Mouse (Mus musculus) cerebellum, postnatal 14 days (tissue): ENCODE data around the gene Ttc30a1.

Experiments
- DNase-seq, 2 experiments: peaks; one replicate each; pipeline ENCODE4 v3.0.0; 2021; ENCODE audit warnings: mixed read lengths in 2 of 2

The Ttc30a1 gene

DNA sequence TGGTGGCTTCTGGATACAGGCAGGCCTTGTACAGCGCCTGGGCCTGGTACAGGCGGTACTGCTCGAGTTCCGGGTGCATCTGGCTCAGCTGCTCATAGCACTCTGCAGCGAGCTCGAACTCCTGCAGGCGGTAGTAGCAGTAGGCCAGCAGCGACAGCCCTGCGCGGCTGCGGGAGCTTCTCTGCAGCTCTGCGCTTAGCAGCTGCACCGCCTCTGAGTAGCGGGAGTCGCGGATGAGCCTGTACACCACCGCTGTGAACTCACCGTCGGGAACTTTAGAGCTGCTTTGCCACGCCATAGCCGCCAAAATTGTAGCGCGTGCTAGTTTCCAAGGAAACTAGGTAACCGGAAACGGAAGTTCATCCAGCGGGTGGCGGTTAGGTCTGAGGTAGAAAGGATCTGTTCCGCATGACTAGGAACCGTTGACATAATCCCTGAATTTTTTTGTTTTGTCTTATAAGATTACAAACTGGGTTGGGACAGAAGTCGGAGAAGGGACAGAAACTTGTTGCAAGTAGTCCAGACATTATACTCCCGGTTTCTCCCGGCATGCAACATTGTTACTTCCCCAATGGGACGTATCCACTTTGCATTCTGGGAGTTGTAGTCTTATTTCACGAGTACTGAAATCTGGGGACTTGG lies at the start of gene Ttc30a1:
TSS of gene Ttc30a1 (minus strand) at position 528 of the 642 bp plus-strand sequence.
- DNase-seq, result peak; percentile 85 to 86

DNA sequence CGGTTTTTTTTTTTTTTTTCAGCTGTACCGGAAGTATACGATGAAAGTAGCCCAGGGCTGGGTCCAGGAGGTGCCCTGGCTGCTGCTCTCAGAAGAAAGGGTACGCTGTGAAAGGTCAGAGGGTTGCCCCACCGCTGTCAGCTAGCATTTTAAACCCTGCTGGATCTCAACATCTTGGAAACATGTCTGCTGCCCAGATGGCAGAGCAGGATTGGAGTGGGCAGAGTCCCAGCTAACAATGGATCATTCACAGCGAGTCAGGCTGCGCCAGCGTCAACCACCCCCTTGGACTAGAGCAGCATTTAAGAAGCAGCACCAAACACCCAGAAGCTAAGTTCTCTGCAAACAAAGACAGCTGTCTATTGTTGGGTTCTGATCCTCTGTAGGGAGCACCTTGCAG lies 48.3 kb upstream of the Ttc30a1 start:
- peak; percentile 74 to 76 for DNase-seq

DNA sequence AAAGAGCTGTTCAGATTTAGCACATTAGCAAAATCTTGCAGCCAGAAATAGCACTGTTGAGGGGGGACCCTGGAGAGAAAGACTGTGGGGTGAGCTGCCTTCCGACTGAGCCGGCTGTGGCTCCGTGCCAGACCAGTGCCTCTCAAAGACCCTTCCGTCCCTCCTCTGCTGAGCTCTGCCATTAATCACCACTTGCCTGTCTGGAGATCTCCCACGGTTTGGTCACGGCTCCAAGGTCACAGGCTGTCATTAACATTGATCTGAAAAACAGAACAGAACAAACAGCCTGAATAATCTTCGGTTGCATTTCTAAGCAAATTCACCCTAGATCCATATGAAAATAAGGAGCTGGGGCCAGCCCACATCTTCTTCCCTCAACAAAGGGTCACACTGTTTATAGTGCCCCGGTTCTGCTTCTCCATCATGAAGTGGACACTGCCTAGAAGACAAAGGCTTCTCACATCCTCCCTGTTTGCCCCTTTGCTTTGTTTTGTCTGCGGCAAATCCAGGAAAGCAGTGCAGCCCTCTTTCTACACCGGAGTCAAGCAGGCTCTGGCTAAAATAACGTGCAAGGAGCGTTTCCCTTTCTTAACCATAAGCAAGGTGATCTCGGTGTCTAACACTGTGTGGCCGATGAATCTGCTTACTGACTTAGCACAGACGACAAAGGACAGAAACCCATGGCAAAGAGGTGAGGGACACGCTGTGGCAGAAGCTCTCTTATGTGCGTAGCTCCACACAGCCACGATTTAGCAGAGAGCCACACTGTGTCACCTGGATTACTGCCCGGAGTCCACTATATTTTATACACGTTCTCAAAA lies 47.5 kb upstream of the Ttc30a1 start:
- peak; percentile 70 to 77 for DNase-seq

DNA sequence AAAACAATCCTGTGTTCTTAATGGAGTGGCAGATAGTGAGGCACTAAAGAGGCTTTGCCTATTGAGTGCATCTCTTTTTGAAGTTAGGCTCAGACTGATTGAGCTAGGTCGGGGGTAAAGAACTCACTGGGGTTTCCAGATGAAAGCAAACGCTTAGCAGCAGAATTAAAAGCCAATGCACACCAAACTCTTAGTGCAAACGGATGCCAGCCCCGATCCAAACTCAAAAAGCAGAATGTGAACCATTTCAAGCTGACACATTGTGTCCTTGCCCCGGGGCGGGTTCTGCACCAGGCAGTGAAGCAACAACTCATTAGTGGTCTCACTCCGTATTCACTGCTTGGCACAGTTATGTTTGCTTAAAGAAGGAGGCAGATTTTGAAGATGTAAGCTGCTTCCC lies 35.1 kb upstream of the Ttc30a1 start:
- peak in 1 of 2 experiments; percentile 24 for DNase-seq

DNA sequence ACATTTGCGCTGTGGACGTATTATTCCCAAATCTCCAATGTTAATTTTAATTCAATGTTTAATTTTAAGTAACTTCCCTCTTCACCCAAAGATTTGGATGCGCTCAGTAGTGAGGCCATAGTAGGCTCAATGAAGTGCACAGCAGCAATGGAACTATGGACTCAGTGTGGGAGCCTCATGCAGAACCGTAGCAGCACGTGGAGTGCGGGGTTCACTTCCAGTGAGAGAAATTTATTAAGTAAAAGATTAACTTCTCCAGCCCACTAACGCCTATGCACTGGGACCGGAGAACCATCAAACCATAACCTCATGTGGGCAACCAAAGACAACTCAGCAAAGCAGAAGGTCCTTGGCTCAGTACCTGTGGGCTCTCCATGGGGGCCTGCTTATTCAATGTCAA lies 34.4 kb upstream of the Ttc30a1 start:
- DNase-seq, result no peak

DNA sequence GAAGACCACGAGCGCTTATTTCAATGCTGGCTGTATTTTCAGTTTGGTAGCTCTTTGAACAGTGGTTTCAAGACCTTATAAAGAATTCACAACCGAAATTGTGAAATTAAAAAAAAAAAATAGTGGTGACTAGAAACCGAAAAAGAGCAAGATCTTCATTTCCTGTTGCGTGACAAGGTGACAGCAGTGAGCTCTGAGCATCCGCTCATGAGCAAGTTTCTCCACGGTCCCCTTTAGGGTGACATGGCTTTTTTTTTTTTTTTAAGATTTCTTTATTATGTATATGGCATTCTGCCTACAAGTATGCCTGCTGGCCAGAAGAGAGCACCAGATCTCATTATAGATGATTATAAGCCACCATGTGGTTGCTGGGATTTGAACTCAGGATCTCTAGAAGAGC lies 33.7 kb upstream of the Ttc30a1 start:
- DNase-seq, result no peak

DNA sequence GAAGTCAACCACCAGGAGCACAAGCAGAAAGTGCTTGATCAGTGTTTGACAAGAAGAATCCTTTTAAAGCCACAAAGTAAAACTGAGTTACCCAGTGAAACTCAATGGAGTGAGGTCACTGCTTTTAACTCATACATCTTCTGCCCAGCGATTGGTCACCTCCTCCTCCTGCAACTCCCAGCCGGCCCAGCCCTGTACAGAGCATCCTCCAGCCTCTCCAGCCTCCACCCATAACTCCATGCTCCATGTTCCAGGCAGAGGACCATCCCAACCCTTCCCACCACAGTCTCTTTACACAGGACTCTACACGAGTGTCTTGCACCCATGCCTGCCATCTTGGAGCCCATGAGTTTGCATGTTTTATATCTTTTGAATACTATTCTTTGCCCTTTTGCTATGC lies 32.9 kb upstream of the Ttc30a1 start:
- no peak for DNase-seq

DNA sequence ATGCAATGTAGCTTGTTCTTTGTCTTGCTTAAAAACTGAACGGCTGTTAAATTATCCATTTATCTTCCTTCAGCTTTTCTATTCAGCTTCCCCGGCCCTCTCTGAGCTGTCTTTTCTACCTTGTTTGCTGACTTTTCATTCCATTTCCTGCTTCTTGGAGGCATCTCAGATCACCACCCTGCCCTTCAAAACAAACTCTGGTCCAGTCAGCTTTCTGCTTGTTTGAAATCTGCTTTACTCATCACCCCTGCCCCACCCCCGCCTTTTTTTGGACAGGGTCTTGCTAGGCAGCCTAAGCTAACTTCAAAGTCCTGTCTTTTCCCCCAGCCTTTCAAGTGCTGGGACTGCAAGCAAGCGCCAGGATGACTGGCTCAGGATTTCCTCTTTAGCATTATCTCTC lies 24.4 kb upstream of the Ttc30a1 start:
- no peak for DNase-seq

DNA sequence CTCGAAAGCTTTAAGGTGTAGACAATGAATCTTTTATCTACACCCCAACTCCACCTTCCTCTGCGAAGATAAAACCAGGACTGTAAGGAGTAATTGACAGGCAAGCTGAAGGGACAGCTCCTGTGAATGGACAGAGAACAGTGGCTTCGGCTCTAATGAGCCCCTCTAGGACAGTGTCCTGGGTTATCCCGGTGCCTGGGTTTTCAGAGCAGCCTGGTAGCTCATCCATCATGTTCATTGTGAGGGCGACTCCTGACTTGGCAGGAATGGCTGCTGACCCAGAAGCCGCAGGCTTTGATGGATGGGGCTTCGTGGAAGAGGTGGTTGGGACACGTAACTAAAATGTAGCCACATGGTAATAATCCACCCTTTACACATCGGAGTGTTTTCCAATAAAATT lies 21.1 kb upstream of the Ttc30a1 start:
- no peak for DNase-seq

DNA sequence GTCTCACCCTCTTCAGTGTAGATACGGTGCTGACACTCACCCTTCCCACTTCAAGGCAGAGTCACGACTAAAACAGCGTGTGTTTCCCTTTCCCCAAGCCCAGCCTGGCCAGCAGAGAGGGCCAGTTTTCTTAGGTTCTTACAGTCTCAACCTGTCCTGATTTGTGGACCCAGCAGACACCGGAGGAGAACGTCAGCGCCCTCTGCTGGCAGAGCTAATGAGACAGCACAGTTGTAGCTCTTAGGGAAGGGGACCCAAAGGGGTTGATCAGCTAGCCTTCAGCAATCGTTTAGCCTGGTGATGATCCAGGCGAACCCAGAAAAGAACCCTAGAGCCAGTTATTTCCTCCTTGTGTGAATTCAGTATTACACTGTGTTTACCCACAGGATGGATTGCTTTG lies 19.6 kb upstream of the Ttc30a1 start:
- peak; percentile 72 to 76 for DNase-seq

DNA sequence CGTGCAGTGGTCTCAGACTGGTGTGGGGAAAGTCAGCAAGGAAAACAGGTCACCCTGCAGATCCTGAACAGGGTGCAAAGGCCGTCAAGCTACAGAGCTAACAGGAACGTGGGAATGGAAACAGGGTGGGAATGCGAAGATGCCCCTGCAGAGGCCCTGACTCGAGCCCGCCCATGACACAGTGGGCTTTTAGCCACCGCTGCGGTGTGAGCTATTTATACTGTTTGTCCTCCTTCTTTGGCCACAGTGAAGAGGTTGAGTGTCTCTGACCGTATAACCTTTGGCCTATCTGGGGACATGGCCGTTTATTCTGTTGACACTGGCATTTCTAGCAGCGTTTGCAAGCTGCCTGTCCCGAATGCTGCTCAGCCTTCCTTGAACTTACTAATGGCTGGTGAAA lies 17.9 kb upstream of the Ttc30a1 start:
- peak in 1 of 2 experiments; percentile 23 for DNase-seq

DNA sequence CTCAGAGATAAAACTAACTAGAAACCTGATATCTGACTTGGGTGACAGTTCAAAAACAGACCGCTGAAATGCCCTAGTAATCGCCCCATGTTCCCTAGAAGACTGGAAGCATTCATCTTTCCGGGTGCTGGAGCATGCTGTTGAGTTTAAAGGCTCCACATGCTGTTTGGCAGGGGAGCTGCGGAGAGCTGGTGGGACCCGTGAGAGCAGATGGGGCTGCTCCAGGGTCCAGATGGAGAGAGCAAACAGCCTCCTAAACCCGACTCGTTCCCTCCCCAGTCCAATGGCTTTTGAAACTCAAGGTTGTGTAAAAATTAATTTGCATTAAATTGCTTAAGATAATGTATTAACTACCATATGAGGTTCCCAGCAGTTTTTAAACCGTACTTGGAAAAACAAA lies 16.9 kb upstream of the Ttc30a1 start:
- DNase-seq, result peak; percentile 75 to 79

DNA sequence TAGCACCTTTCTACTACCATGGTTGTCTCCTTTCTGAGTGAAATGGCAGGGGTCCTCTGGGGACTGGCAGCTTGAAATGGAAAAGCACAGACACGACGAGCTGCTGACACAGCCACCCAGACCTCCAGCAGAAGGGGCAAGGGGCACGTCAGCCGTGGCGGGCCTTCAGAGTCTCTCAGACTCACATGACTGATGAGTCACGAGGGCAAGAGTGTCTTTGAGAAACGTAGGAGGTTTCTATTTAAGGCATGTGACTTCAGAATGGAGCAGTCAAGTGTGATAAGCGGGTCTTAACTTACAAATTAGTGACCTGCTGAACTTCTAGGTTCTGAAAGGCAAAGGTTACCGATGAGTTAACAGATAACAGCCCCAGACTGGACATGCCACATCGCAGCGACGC lies 16.0 kb upstream of the Ttc30a1 start:
- no peak for DNase-seq

DNA sequence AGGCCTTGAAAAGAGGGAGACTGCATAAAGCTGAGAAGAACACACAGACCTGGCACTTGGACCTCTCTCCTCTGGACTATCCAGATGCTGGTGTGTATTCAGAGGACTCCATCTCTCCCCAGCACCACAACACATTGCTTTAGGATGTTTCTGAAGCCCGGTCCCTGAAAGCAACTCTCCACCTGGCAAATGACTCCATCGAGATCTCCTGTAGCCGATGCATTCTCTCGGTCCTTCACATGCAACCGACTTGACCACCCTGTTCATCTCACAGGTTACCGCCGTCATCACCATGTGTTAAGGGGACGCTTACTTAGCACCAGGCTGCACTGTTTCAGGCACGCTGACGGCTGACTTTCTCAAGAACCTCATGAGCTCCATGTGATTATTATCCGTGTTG lies 13.1 kb upstream of the Ttc30a1 start:
- DNase-seq, result no peak

DNA sequence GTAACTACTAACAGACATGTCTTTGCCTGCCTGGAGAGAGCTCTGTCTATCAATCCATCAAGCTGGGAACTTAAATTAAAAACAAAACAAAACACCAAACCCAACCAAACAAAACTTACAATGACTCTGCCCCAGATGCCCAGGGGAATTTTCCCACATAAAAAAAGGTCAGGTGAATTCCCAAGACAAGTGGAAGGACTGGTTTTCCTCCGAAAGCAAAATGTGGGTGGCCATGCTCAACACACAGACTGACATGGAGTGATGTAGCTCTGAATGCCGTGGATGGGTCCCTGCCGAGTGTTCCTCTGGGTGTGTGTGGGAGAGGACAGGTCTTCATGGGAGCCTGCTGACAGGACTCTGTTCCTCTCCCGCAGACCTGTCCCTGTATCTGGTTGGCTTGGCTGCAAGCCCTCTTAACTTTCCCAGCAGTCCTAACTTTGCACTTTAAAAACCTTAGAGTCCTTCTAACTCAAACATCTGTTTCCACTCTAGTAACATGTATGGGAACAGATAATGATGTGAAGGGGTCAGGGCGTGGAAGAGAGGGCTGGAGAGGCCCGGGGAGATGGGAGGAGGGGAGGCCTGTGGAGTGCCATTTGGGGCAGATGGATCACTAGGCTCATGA lies 9.9 kb upstream of the Ttc30a1 start:
- no peak for DNase-seq

DNA sequence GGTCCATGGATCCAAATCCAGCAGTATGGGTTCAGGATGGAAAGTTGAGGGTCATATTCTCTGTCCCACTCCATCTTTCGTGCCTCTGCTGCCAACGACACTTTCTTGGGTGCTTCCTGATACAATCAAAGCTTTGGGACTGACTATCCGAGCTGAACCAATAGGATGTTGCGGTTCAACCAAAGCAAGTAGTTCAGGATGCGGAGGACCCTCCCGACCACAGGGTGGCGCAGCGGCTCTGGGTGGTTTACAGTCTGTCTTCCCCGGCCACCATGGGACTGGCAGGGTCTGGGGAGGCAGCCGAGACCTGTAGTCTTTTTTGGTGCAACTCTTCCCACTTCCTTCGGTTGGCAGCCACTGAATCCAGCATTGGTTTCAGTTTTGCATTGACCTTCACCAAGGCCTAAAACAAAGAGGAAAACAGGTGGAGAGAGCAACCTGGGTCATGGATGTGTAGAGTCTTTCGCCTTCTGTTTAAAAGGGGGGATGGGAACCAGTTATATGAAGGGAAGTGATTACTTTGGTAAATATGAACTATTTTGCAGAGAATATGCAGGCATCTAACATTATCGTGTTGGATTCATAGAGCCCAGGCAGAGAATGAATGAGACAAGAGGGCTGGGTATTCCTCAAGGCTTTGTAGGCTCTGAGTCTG lies 9.2 kb upstream of the Ttc30a1 start:
- peak; percentile 73 to 86 for DNase-seq

DNA sequence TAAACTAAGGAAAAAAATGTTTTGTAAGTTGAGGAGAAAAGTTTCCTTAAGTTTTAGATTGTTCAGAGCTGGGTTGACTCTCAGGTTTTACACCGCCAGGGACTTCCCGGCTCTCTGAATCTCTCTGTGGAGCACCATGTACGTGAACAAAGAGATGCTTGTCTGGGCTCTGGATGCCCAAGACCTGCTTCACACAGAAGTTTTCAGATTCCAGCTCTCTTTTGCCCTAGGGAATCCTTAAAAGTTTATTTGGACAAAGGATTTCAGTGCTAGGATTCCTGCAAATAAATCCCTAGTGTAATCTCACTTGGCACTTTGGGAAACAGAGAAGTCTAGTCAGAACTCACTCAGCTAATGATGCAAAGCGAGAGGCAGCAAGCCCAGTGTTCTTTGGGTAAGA lies 7.9 kb upstream of the Ttc30a1 start:
- no peak for DNase-seq

DNA sequence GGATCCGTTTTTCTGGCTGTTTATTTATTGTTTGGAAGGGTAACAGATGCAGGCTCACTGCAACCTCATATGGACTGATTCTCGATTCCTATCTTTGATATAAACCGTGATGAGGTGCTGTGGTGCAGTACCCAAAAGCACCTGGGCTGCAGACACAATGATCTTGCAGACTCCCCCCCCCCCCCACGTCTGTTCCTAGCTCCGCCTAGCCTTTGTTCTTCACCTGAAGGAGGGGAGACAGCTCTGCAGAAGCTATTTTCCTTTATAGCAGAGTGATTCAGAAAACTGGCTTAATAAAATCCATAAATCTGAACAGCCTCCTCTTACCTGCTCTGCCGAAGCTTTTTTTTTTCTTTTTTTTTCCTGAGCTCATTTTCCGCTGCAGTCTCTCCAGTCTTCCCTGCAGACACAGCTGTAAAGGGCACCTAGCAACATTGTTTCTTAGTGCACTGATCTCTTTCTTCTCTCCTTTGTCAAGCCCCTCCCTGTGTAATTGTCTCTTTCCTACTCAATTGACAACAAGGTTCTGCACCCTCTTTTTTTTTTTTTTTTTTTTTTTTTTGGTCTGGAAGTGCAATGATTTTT lies 7.1 kb upstream of the Ttc30a1 start:
- no peak for DNase-seq

DNA sequence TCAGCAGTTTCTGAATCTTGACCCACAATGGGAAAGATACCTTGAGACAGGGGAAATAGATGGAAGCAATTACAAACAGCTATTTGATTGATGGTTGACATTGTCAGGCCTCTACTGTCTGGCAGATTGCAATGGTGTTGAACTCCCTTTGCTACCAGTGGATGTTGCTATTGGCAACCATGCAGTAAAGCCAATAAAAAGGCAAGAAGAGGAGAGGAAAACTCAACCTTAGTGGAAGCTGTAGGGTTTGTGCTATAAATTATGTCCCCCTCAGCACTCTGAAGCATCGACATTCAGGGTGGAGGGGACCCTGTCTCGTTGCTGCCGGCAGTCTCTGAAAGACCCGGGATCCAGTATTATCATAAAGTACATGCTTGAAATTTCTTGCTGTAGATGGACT lies 6.6 kb upstream of the Ttc30a1 start:
- no peak for DNase-seq

DNA sequence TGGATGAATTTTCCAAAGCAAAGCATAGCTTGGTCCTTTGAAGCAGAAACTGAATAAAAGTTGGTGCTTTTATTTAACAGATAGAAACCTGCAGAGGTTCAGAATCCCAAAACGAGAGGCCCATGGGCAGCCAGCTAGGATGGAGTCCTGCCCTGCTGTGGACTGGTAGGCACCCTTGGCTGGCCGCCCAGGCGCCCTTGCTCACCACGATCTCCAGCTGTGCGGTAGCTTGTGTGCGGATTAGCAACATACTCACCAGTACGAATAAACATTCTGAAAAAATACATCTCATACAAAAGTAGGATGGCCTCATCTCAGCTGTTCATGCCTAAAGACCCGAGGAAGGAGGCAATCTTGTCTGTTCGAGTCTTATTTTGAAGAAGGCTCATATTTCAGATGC lies 6.0 kb upstream of the Ttc30a1 start:
- DNase-seq, result no peak

DNA sequence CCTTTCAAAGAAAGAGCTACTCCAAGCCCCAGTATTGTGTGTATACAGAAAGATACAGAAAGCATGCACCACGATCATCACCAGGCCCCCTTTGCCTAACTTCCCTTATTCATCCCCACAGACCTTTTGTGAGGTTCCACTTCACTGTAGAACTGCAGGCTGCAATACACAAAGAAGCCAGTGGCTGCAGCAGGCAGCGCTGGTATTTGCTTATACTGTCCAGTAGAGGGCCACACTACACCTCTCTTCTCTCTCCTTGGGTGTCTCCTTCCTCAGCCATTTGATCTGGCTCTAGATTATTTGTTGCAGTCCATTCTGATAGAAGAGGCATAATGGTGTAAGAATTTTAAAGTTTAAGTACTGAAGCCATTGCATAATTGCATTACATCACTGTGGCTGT lies 3.4 kb upstream of the Ttc30a1 start:
- peak; percentile 78 to 80 for DNase-seq

DNA sequence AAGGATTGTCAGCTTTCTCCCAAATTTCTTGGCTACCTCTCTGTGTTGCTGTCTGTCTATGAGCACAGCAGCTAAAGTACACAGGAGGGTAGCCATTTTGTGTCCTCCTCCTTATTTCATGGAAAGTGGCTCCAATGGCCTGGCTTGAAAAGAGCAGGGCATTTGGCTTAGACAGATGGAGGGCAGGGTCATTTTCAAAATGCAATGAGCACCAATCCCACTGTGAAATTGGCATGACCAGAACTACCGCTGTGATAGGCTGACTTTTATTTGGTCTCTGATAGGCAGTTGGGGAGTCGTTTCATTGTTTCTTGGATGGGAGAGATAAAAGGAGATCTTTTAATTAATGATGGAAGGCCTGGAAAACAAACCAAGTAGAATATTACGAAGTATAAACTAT lies 2.1 kb upstream of the Ttc30a1 start:
- DNase-seq, result peak; percentile 85

DNA sequence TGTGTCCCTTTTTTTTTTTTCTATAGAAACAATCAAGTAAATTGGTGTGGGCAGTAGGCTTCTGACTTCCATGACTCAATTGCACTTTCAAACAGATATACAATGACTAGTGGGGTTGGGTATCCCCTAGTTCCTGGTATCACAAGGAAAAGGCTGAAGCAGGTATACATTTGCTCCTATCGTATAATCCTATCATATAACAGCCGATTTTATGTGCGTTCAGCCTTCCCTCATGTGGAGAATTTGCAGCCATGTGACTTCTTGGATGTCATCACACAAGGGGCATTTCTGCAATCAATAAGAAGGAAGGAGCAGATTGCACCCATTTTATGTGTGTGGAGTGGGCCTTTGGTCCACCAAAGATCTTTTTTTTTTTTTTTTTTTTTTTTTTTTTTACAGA lies 1.3 kb upstream of the Ttc30a1 start:
- DNase-seq, result no peak
